Mouse (Mus musculus): ENCODE measurements around the gene Fdx1l.
"Not testable (repeated sequence)": the region's sequence is repeated elsewhere in the genome, so short reads cannot be mapped to it uniquely, and the experiment has no call there.

The Fdx1l gene

DNA sequence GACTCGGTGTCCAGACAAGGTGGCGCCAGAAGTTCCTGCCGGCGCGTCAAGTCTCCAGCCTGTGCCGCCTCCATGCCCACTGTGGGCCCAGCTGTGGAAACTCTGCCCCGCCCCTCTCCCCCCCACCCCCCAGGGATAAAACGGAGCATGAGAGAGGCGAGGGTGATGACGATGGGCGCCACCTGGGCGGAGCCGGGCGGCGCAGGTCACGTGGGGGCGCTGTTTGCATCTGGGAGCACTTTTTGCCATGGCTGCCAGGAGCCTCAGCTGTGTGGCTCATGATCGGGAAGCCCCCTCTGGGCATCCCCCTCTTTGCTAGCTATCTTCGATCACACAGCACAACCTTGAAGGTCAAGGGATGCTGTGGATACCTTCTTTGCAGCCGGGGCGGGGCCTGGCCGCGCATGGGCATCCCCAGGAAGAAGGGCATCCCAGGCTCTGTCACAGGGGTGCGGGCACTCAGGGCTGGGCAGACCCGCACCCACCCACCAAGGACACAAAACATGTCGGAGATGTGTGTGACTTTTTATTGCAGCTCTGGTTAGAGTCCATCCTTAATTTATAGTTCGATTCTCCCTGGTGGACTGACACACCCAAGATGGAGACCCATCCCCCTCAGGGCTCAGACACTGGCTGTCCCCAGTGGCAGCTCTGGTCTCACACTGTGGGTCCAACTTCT, 6.3 kb downstream of the Fdx1l start, which contains the start of gene Zglp1:
Gene Zglp1 (minus strand): TSS at position 88 of the 679 bp plus-strand sequence.
- DNase-seq, result no peak

DNA sequence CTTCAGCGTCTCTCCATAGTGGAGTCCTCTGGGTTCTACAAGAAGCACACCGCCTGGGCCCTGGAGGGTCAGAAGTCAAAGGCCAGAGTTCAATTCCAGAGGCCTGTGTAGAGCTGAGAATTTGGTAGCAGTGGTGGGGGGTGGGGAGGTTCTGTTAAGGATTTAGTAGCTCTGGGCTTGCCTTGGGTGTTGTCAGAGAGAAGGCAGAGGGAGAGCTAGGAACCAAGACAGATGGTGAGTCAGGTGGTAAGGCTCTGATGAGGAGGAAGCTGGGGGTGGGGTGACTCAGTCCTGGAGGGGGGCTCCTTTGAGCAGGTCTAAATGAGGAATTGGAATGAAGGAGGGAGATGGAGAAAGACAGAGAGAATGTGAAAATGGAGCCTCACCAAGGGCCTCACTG, 10.5 kb downstream of the Fdx1l start:
- DNase-seq, result no peak

DNA sequence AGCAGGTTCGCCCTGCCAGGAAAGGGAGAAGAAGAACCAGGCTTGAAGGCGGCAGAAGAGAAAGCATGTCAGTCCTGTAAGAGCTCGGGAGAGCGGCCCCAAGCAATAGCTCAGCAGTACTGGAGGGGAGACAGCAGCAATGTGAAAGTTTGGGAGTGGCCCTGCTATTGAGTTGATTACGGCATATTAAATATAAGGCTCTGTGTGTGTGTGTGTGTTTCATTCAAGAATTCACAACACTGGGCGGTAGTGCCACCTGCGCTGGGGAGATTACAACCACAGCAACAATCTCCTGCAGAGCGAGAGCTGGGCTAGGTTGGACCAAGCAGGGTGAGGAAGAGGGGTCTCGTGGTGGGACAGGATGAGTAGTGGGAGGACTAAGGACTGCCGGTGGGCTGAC, 21.8 kb downstream of the Fdx1l start:
- no peak for DNase-seq

DNA sequence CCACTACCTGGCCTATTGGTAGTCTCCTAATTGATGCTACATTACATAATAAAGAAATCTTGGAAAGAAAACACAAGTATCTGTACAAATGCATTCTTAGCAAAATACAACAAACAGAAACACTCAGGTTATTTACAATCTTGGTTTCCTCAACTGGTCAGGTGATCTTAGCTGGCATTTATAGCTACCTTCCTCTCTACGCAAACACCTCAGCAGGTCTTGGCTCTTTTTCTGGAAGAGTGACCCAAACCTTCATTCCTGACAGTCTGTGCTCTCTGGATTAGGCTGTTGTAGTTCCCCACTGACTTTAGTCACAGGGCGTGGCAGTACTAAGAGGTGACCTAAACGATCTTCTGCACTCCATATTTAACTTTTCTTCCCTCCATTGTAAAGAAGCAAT, 28.2 kb downstream of the Fdx1l start:
- DNase-seq, result no peak

DNA sequence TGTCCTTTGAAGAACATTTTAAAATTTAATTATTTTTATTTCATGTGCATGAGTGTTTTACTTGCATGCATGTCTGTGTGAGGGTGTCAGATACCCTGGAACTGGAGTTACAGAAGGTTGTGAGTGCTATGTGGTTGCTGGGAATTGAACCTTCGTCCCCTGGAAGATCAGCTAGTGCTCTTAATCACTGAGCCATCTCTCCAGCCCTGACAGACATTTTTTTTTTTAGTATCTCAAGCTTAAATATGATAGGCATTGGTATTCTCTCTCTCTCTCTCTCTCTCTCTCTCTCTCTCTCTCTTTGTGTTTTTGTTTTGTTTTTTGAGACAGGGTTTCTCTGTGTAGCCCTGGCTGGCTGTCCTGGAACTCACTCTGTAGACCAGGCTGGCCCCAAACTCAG, 28.6 kb downstream of the Fdx1l start:
- not testable (repeated sequence) for DNase-seq

DNA sequence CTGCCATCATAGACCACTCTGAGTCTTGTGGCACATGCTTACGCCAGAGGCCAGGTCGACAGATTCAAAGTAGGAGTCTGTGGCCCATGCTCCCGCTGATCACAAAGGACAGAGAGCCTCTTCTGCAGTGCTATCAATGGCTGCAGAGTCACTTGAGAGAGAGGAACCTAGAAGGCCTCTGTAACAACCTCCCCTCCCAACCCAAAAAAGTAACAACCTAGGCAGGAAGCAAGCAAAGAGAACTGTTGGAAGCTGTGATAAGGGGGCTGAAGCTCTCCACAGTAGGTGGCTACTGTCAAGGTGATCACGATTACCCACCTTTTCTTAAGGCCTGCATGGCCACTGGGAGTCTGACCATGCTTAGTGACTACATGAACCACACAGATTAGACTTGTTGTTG, 29.9 kb downstream of the Fdx1l start:
- DNase-seq, result no peak

DNA sequence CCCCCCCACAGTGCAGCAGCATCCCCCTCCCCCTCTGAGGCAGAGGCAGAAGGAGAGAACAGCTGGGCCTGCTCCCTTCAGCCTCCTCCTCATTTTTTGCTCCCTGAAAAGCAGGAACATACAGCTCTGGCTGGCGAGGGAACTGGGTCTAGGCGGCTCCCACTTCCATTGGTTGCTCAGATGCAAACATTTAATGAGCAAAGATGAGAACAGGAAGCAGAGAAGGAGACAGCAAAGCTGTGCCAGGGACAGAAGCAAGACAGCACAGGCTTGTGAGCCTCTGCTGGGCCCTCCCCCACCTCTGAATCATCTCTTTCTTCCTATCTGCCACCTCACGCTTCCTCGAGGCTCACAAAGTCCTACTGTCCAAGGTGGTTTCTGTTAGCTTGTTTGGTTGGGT, 32.1 kb downstream of the Fdx1l start:
- DNase-seq, result no peak

DNA sequence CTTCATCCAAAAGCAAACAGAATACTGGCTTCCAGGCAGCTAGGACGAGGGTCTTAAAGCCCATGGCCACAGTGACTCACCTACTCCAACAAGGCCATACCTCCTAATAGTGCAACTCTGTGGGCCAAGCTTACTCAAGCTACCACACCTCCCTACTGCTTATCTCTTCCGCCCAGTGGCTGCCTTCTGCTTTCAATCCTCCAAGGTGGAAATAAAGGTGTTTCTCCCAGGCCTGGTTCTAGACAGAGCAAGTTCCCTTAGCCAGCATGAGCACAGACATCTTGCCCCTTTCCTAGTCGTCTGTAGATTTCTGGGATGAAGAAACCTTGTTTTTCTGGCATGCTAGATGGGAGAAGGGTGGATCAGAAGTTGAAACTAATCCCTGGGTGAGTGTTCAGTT, 33.6 kb downstream of the Fdx1l start:
- DNase-seq, result no peak

DNA sequence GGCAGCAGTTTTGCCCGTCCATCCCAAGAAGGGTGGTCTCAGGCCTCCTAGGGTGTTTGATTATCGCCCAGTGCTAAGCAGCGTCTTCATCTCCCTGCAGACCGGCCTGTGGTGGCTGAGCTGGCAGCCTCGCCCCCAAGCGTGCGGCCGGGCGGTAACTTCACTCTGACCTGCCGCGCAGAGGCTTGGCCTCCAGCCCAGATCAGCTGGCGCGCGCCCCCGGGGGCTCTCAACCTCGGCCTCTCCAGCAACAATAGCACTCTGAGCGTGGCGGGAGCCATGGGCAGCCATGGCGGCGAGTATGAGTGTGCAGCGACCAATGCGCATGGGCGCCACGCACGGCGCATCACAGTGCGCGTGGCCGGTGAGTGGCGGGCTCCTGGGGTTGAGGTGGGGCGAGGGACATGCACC, 35.9 kb downstream of the Fdx1l start:
- DNase-seq, result no peak

DNA sequence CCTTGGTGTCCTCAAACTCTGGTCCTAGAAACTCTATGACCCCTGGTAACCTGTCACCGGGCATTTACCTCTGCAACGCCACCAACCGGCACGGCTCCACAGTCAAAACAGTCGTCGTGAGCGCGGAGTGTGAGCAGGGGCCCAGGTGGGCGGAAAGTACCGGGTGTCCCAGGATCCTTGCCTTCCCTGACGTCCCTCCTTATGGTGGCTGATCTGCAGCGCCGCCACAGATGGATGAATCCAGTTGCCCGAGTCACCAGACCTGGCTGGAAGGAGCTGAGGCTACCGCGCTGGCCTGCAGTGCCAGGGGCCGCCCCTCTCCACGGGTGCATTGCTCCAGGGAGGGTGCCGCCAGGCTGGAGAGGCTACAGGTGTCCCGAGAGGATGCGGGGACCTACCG, 36.7 kb downstream of the Fdx1l start:
- DNase-seq, result no peak

DNA sequence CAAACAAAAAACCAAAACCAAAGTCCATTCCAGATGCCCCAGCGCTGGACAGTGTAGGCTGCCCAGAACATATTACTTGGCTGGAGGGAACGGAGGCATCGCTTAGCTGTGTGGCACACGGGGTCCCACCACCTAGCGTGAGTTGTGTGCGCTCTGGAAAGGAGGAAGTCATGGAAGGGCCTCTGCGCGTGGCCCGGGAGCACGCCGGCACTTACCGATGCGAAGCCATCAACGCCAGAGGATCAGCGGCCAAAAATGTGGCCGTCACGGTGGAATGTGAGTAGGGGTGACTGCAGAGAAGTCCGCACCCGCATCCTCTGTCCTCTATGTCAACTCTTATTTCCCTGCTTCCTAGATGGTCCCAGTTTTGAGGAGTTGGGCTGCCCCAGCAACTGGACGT, 37.3 kb downstream of the Fdx1l start:
- no peak for DNase-seq

DNA sequence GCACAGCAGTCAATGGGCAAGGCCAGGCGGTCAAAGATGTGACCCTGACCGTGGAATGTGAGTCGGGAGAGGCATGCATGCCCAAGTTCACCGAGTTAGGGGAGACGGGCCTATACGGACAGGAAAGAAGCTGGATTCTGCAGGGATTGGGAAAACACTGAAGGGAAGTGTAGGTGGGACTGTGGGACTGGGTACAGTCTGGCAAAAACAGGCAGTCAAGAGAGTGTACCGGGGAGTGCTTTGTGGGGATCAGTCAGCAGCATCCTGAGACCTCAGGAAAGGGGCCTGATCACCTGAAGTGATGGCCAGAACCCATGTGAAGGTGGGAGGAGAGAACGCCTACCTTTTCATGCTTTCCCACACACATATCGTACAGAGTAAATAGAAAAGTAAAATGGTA, 37.8 kb downstream of the Fdx1l start:
- DNase-seq, result no peak

DNA sequence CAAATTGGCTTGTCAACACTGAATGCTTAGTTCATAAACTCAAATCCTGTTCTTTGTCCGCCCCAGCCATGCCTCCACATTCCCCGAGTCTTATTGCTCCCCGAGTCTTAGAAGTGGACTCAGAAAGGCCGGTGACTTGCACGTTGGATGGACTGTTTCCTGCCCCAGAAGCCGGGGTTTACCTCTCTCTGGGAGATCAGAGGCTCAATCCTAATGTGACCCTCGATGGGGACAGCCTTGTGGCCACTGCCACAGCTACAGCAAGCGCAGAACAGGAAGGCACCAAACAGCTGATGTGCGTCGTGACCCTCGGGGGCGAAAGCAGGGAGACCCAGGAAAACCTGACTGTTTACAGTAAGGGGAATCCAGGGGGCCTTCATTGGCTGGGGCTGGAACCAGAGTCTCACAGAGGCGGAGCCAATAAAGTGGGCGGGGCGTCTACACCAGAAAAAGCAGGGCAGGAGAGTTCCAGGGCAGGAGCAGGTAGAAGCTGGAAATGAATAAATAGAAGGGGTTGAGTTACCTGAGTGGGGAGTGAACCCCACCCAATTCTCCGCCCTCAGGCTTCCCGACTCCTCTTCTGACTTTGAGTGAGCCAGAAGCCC, 38.8 kb downstream of the Fdx1l start:
- no peak for DNase-seq

DNA sequence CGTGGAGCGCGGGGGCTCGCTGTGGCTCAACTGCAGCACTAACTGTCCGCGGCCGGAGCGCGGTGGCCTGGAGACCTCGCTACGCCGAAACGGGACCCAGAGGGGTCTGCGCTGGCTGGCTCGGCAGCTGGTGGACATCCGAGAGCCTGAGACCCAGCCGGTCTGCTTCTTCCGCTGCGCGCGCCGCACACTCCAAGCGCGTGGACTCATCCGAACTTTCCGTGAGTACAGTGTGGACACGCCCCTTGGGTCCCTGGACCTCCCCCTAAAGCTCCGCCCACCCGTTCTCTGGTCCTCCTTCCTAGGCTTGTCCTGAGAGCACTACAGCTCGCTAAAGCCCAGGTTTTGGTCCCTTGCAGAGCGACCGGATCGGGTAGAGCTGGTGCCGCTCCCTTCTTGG, 40.3 kb downstream of the Fdx1l start:
- peak; percentile 62 for DNase-seq

DNA sequence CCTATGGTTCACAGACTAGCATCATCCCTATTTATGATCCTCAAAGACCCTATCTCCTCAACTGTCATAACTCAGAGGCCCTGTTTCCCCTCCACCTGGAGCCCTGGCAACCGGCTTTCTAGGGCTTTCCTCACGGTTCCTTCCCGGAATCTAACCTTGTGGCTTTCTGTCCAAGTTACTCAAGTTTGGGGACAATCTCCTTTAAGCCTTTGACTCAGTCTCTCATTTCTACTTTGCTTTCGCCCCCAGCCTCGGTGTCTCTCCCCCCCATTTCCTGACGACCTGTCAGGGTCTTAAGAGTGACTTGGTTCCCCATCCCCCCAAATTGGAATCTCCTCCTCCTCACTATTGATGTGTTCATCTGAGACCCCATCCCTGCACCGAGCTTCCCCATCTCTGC, 40.9 kb downstream of the Fdx1l start:
- no peak for DNase-seq

DNA sequence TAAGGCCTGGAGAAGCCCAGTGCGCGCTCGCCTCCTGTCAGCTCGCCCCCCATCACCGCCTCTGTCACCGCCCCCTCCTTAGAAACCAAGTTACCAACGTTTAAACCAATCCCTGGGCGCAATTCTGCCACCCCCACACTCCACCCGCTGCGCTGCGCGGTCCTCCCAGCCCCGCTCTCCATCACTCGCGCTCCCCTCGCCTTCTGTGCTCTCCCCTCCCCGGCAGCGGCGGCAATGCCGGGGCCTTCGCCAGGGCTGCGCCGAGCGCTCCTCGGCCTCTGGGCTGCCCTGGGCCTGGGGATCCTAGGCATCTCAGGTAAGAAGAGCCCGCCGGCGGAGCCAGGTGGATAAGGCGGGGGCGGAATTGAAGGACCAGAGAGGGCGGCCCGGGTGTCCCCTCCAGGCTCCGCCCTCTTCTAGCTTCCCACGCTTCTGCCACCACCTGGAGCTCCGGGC, 41.5 kb downstream of the Fdx1l start, which contains the start of gene Icam5:
Gene Icam5 (plus strand): TSS at position 178 of the 456 bp plus-strand sequence.
- peak; percentile 26 for DNase-seq

DNA sequence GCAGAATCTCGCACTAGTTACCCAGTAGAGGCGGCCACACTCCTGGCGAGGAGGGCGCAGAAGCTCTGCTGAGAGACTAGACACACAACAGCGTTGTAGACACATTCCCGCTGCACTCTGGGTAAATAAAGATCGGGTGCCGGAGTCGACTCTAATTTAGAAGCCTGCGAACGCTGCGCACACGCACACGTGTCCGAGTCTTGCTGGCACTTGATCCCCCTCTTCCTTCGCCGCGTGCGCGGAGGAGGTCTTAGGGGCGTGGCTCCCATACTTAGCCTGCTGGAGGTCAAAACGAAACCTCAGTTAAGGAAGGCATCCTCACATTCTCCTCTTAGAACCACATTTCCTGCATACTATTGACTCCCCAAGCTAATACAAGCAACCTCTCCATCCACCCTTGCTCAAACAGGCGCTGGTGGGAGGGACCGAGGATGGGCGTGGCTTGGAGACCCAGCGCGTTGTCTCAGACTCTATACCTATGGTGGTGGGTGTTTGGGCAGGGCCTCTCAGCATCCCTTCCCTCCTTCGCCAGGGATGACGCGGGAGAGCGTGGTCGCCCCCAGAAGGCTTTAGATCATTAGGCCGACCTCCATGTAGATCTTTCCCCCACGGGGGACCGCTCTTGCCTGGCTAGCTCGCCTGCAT, 42.0 kb downstream of the Fdx1l start:
- peak; percentile 57 for DNase-seq

DNA sequence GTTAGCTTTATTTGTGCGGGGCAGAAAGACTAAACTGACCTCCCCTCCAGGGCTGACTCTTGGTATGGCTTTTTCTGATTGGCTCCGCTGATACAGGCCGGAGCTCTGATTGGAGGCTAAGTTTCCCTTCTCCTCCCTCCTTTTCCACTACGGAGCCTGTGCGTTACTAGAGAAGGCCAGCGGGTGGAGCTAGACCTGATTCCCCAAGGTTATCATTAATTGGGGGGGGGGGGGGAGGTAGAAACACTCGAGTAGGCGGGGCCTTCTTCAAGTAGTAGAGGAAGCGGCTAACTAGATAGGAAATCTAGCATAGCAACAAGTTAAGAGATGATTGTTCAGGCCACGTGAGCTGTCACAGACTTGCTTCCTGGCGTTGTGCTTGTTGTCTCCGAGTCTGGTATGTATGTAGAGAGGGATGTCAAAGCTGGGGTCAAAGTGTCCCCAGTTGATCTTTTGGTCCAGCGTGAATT, 42.6 kb downstream of the Fdx1l start:
- DNase-seq, result peak; percentile 89

DNA sequence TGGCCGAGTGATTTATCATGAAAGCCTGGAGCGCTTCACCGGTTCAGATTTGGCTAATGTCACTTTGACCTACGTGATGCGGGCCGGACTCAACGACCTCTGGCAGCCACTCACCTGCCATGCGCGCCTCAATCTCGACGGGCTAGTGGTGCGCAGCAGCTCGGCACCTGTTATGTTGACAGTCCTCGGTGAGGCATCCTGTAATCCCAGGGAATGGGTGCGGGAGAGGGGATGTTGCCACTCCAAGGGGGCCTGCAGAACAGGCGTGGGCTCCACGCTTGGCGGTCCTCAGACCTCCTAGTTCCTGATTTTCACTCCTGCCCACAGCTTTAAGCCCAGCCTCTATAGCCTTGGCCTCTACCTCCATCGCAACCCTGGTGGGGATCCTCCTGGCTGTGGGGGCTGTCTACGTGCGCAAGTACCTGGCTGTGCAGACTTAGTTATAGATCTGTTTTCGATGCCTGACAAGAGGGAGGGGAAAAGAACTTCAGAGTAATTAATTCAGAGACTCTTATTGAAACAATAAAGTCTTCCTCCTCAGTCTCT, 43.3 kb downstream of the Fdx1l start:
- DNase-seq, result no peak

DNA sequence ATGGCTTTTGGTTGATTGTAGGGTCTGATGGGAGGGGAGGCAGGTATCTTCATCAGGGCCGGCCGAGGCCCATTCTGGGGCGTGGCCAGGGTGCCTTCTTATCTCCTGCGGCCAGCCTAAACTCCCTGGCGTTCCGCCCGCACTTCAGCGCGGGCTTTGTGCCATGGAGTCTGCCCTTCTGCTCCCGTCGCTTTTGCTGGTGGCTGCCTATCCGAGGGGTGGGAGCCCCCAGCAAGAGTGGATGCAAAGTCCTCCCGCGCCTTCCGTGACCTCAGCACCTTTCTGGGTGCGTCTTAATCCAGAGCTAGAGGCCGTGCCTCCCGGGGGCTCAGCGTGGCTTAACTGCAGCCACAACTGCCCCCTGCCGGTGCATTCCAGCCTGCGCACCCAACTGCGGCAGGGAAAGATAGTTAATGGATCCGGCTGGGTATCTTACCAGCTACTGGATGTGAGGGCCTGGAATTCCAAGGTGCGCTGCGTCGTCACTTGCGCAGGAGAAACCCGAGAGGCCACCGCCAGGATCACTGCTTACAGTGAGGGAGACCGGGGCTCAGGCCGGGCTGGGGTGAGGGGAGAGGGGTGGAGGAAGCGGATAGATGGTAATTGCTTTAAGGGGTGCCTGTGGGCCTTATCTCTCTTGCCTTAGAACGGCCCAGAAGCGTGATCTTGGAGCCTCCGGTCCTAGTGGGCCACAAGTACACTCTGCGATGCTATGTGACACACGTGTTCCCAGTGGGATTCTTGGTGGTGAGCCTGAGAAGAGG, 43.9 kb downstream of the Fdx1l start, which contains the start of gene Icam4:
Gene Icam4 (plus strand): TSS at position 83 of the 764 bp plus-strand sequence.
- peak; percentile 81 for DNase-seq

DNA sequence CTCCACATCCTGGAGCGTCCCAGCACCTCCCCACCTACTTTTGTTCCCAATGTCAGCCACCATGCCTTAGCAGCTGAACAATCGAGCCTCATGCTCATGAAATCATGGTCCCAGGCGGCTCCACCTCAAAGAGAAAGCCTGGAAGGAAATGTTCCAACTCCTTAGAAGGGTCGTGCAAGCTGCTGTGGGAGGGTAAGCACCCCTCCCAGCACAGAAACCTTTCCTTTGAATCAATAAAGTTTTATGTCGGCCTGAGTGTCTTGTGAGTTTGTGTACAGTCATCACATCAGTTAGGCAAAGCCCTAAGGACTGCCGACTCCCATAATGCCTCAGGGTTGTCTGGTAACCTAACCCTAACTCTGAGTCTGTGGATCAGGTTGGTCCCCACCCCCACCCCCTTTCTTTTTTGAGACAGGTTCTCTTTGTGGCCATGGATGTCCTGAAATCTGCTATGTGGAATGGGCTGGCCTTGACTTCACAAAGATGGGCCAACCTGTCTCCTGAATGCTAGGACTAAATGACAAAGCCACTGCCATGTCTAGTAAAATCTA, 44.8 kb downstream of the Fdx1l start:
- no peak for DNase-seq

DNA sequence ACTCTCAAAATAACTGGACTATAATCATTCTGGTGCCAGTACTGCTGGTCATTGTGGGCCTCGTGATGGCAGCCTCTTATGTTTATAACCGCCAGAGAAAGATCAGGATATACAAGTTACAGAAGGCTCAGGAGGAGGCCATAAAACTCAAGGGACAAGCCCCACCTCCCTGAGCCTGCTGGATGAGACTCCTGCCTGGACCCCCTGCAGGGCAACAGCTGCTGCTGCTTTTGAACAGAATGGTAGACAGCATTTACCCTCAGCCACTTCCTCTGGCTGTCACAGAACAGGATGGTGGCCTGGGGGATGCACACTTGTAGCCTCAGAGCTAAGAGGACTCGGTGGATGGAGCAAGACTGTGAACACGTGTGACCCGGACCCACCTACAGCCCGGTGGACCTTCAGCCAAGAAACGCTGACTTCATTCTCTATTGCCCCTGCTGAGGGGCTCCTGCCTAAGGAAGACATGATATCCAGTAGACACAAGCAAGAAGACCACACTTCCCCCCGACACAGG, 45.6 kb downstream of the Fdx1l start:
- no peak for DNase-seq

Data from thymus, postnatal 25 days (tissue).